Mouse (Mus musculus): ENCODE measurements around the gene Gclc.
A peak's percentile ranks its signal among the peaks of the same experiment; 100 is the strongest.

Gclc gene

DNA sequence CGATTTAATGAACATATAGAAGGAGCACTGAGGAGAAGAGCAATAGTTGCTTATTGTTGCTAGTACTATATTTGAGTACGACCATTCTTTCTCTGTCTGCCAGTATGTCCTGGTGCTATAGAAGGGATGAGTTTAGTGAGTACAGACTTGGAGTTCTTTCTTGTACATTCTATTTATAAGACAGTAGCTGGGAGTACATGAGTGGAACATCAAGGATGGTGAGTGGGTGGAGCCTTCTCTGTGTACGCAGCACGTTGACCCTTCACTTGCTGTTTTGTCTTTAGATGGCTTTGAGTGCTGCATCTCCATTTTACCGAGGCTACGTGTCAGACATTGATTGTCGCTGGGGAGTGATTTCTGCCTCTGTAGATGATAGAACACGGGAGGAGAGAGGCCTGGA is 31.1 kb downstream of the Gclc start:
- Histone ChIP-seq H3K36me3 (ENCODE audit: control insufficient read depth, insufficient read depth, low read length, poor library complexity, severe bottlenecking) (peaks cover 8% of the 10 kb centered on the region), H3K27me3 (ENCODE audit: control insufficient read depth, insufficient read depth, low read length, poor library complexity, severe bottlenecking) (no peaks in the 10 kb centered on the region; the same call in 1 of the 2 replicates)
- no peak for DNase-seq (ENCODE audit: low read depth, low spot score)

DNA sequence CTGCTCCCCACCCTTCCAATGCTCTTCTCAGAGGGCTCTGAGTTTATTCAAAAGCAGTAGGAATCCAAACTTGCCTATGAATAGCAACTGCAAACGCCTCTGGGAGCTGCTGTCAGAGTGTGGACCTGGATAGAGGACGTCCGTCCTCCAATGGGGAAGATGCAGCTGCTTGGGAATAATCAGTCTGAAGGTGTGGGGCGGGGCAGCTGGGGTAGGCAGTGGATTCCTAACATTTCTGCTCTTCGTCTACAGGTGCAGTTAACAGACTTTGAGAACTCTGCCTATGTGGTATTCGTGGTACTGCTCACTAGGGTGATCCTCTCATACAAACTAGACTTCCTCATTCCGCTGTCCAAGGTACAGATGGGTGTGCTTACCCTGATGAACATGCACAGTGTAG is 33.6 kb downstream of the Gclc start:
- Histone ChIP-seq H3K36me3 (ENCODE audit: control insufficient read depth, insufficient read depth, low read length, poor library complexity, severe bottlenecking) (peaks cover 11% of the 10 kb centered on the region), H3K27me3 (ENCODE audit: control insufficient read depth, insufficient read depth, low read length, poor library complexity, severe bottlenecking) (no peaks in the 10 kb centered on the region; the same call in 1 of the 2 replicates)
- DNase-seq (ENCODE audit: low read depth, low spot score): no peak

DNA sequence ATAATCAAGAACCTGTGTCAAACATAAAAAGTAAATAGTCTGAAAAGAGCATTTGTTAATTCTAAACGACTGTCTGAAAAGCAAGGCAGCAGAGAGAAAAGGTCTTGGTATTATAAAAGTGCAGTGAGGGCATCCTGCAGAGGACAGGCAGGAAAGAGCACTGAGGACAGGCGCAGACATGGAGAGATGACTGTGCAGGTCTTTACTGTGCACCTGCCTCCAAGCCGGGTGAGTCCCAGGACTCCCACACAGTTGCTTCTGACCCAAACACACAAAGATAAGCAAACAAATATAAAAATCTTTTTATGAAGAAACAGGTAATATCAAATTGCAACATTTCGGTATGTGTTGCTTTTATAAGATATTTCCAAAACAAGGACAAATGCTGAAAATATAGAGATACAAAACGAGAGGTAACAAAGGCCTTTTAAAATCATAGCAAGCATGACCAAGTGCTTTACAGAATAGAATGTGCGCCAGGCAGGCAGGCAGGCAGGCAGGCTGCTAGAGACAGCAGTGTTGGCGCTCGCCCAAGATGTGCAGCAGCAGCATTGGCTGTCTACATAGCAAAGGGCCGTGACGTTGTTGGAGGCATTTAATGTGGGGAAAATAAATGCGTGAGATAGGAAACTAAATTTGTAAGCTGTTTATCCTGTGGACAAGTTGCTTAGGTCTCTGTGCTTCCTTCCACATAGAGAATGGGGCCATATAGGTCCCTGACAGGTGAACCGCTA is 35.4 kb downstream of the Gclc start:
- Histone ChIP-seq H3K36me3 (ENCODE audit: control insufficient read depth, insufficient read depth, low read length, poor library complexity, severe bottlenecking) (peaks cover 19% of the 10 kb centered on the region), H3K27me3 (ENCODE audit: control insufficient read depth, insufficient read depth, low read length, poor library complexity, severe bottlenecking) (no peaks in the 10 kb centered on the region; the same call in 1 of the 2 replicates)
- DNase-seq (ENCODE audit: low read depth, low spot score): no peak

DNA sequence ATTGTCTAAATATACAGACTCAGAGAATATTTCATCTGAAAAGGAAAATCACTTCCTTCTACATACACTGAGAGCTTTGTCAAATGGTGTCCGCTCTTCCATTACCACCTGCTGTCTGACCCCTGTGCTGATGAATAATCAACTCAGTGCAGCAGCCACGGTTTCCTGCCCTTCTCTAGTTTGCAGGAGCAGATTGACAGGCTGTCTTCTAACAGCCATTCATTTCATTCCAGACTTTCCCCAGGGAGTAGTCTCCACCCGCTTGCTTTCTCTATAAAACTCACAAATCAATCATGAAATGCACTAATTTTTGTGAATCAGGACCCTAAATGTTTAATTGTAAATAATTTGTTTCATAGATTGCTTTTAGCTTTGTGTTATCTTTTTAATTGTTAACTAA is 39.5 kb downstream of the Gclc start:
- DNase-seq (ENCODE audit: low read depth, low spot score): no peak
- H3K27me3 ChIP-seq (ENCODE audit: control insufficient read depth, insufficient read depth, low read length, poor library complexity, severe bottlenecking): no peaks in the 10 kb centered on the region
- peaks cover 14% of the 10 kb centered on the region for H3K36me3 ChIP-seq (ENCODE audit: control insufficient read depth, insufficient read depth, low read length, poor library complexity, severe bottlenecking)

DNA sequence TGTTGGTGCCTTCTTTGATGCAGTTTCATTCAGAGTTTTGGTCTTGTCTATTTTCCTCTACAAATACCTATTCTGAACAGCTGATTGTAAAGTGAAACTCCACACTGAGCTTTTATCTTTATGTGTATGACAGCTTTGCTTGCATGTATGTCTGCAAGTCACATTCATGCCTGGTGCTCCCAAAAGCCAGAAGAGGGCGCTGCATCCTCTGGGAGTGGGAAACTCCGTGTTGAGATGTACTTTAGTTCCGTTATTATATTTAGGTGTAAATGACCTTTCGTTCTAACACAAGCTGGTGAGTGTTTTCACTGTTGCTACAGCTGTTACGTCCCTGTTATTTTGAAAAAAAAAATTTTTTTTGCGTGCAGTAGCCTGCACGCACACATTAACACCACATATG is 48.1 kb downstream of the Gclc start:
- peak; percentile 61 for DNase-seq (ENCODE audit: low read depth, low spot score)

DNA sequence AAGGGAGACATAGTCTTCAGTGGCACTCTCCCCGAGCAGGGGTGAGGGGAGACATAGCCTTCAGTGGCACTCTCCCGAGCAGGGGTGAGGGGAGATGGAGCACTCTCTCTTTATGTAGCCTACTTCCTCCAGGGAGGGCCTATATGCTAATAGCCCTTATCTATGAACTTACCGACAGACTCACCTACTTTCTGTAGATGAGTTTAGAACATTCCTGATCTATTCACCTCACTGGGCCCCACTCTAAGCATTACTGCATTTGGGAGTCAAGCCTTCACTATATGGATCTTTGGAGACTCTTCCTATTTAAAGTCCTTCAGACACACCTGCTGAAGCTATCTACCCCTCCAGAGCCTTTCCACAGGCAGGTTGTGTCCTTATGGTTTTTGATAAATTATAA is 52.1 kb downstream of the Gclc start:
- no peak for DNase-seq (ENCODE audit: low read depth, low spot score)
- Histone ChIP-seq H3K27me3 (ENCODE audit: control insufficient read depth, insufficient read depth, low read length, poor library complexity, severe bottlenecking) (no peaks in the 10 kb centered on the region), H3K36me3 (ENCODE audit: control insufficient read depth, insufficient read depth, low read length, poor library complexity, severe bottlenecking) (no peaks in the 10 kb centered on the region)

More for the DNA sequence above, 48.1 kb downstream of the Gclc start:
- Histone ChIP-seq H3K27me3 (ENCODE audit: control insufficient read depth, insufficient read depth, low read length, poor library complexity, severe bottlenecking) (no peaks in the 10 kb centered on the region), H3K36me3 (ENCODE audit: control insufficient read depth, insufficient read depth, low read length, poor library complexity, severe bottlenecking) (no peaks in the 10 kb centered on the region)

DNA sequence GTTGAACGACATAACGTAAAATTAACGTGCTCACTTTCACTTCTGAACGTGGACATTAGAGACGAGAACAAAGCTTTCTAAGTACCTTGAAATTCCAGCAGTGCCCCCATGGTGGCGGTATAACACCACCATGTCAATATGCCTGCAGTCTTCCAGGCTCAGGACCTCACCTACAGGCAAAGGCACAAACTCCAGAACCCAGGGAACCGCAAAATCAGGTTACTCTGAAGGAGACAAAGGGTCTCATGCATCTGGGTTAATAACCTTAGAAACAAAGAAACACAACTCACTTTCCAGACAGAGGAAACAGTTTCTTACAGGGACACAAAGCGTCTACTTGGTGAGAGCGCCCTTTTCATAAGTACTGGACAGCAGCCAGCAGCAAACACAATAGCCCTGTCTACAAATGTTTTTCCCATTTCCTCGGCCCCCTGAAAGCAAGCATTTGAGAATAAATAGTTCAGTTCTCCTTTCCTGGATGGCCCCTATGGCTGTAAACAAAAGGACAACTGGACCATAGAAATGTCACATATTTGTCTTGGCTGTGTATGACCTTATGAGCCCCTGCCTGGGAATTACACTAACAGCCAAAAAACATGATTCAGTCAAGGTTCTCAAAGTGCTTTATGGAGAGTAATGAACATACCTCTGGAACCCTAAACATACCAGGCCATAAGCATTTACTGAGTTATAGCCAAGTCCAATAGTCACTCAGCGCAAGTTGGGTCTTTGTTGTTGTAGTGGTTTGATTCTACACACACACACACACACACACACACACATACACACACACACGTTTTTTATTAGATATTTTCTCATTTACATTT is 52.7 kb downstream of the Gclc start:
- DNase-seq (ENCODE audit: low read depth, low spot score): peak; percentile 90
- H3K36me3 ChIP-seq (ENCODE audit: control insufficient read depth, insufficient read depth, low read length, poor library complexity, severe bottlenecking): no peaks in the 10 kb centered on the region
- no peaks in the 10 kb centered on the region for H3K27me3 ChIP-seq (ENCODE audit: control insufficient read depth, insufficient read depth, low read length, poor library complexity, severe bottlenecking)

DNA sequence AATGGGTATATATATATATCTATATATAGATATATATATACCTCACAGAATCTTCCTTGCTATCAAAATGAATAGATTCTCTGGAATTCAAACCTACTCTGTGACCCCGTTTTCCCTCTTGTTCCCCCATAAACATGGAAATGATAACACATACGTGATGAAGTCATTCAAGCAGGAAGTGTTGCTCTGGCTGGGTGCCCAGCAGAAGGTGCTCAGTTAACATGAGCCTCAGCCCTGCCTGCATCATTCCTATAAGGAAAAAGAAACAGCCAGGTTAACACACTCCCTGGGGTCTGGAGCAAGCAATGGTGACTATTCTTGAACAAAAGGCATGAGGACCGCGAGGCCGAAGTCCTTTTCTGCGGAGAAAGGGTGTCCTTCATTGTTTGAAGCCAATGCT is 54.1 kb downstream of the Gclc start:
- H3K36me3 ChIP-seq (ENCODE audit: control insufficient read depth, insufficient read depth, low read length, poor library complexity, severe bottlenecking): no peaks in the 10 kb centered on the region
- no peaks in the 10 kb centered on the region for H3K27me3 ChIP-seq (ENCODE audit: control insufficient read depth, insufficient read depth, low read length, poor library complexity, severe bottlenecking)
- DNase-seq (ENCODE audit: low read depth, low spot score): no peak

DNA sequence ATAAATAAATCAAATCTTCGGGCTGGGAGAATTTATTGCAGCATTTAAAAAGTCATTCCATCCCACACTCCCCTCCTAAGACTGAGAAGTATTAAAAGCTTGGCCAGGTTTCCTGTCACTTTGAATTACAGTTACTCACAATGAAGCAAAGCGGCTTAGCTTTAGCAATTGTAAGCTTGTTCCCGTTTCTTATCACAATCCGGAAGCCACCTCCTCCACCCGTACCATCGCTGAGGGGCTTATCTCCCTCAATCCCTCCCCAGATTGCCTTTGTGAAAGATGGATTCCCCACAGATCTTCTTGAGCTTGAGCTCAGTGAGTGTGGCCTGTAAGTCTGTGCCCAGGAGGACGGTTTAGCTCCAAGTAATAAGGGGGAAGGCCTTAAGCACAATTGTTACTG is 64.5 kb downstream of the Gclc start:
- Histone ChIP-seq H3K27me3 (ENCODE audit: control insufficient read depth, insufficient read depth, low read length, poor library complexity, severe bottlenecking) (no peaks in the 10 kb centered on the region), H3K36me3 (ENCODE audit: control insufficient read depth, insufficient read depth, low read length, poor library complexity, severe bottlenecking) (no peaks in the 10 kb centered on the region)
- no peak for DNase-seq (ENCODE audit: low read depth, low spot score)

DNA sequence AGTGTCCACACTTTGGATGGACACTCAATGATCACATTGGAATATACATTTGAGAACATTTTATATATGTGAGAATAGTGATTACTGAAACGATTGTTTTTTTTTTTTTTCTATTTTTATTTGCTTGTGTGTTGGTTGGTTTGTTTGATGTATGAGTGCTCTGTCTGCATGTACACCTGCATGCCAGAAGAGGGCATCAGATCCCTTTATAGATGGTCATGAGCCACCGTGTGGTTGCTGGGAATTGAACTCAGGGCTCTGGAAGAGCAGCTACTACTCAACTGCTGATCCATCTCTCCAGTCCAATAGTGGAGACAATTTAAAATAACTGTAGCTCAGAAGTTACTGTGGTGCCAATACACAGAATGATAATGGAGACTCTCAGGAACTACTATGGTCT is 65.0 kb downstream of the Gclc start:
- Histone ChIP-seq H3K27me3 (ENCODE audit: control insufficient read depth, insufficient read depth, low read length, poor library complexity, severe bottlenecking) (no peaks in the 10 kb centered on the region), H3K36me3 (ENCODE audit: control insufficient read depth, insufficient read depth, low read length, poor library complexity, severe bottlenecking) (no peaks in the 10 kb centered on the region)
- DNase-seq (ENCODE audit: low read depth, low spot score): no peak

DNA sequence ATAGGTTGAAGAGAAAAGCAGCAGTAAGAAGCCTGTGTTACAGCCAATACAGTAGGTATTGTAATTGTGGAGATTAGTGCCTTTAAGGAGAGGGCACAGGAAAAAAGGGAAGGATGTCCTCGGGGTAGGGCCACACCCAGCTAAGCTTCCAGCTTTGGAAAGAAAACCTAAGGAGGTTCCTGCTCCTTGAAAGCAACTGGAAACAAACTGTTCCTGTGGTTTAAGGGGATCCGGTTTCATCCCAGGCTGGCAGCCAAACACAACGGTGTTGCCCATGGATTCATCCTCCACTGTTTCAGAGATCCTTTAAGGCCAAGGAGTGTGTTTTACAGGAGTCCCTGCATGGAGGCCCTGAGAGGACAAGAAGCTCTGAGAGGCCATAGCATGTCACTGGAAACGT is 66.5 kb downstream of the Gclc start:
- H3K36me3 ChIP-seq (ENCODE audit: control insufficient read depth, insufficient read depth, low read length, poor library complexity, severe bottlenecking): no peaks in the 10 kb centered on the region
- DNase-seq (ENCODE audit: low read depth, low spot score): no peak
- no peaks in the 10 kb centered on the region for H3K27me3 ChIP-seq (ENCODE audit: control insufficient read depth, insufficient read depth, low read length, poor library complexity, severe bottlenecking)

DNA sequence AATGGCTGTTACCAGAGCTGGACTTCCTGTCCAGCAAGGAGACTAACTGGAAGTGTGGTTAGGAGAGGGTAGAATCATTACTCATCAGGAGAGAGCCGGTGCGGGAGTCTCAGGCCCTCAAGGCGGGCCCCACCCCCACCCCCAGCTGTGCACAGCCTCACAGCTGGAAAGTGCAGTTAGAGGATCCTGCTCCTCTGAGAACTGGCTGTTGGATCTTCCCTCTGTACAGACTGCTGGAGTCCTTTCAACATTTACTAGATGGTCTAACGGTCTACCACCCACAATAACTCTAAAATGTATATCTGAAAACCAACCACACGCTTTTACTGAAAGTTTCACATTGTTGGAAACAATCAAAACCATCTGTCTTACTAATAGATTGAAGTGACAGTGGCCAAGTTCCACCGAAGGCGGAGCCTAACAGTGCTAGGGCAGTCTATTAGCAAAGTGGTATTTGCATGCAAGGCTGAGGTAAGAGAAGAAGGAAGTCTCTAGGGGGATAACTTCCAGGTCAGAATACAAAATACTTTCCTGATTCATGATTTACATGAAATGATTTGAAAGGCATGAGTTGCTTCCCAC is 71.1 kb downstream of the Gclc start:
- peak; percentile 74 for DNase-seq (ENCODE audit: low read depth, low spot score)
- Histone ChIP-seq H3K36me3 (ENCODE audit: control insufficient read depth, insufficient read depth, low read length, poor library complexity, severe bottlenecking) (no peaks in the 10 kb centered on the region), H3K27me3 (ENCODE audit: control insufficient read depth, insufficient read depth, low read length, poor library complexity, severe bottlenecking) (no peaks in the 10 kb centered on the region)

DNA sequence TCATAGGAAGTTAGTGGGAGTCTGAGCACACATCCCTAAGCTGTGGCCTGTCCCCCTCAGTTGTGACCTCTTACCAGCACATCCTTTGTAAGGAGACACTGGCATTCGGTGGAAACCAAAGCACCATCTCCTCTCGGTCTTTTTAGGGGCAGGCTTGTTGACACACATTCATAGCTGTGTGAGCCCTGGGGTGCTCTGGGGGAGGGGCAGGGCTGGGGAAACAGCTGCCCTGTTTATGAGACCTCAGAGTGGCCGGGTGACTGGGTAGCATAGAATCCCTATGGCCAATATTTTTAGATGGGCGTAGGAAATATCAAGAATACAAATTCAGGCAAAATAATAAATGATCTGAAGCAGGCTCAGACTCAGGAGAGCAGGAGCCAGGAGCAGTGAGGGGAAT is 71.9 kb downstream of the Gclc start:
- no peak for DNase-seq (ENCODE audit: low read depth, low spot score)

DNA sequence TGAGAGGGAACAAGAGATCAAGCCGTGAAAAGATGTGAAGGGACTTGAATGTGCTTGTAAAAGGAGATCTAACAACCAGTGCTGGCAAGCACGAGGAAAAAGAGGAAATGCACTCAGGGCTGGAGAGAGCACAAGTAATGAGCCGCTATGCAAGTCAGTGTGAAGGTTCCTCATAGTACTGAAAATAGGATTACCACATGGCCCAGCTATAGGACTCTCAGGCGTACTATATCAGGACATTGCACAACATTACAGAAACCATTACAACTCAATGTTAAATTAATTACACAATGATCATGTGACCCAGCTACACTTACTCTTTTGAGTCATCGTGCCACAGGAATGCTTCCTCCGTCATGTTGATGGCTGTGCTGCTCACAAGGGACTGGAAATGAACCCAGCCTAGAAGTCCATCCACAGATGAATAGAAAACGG is 74.2 kb downstream of the Gclc start:
- no peaks in the 10 kb centered on the region for H3K36me3 ChIP-seq (ENCODE audit: control insufficient read depth, insufficient read depth, low read length, poor library complexity, severe bottlenecking)
- no peaks in the 10 kb centered on the region for H3K27me3 ChIP-seq (ENCODE audit: control insufficient read depth, insufficient read depth, low read length, poor library complexity, severe bottlenecking)
- DNase-seq (ENCODE audit: low read depth, low spot score): peak; percentile 70

More for the DNA sequence above, 71.9 kb downstream of the Gclc start:
- Histone ChIP-seq H3K36me3 (ENCODE audit: control insufficient read depth, insufficient read depth, low read length, poor library complexity, severe bottlenecking) (no peaks in the 10 kb centered on the region), H3K27me3 (ENCODE audit: control insufficient read depth, insufficient read depth, low read length, poor library complexity, severe bottlenecking) (no peaks in the 10 kb centered on the region)

Measured in splenic B cell, adult 2 months (primary cell).